Mouse (Mus musculus) right cerebral cortex, postnatal 10 days (tissue): ENCODE measurements at regions not wholly inside any gene's neighbourhood (a gene's known extent, or its start where the extent isn't known, plus 50 kb on each side); places are given as distances from the start of the nearest gene placed in this dataset.

Source experiments
- DNase-seq, 2 experiments: peaks; one replicate each; pipeline ENCODE4 v3.0.0; 2021; ENCODE audit warnings: low spot score in 2 of 2

DNA sequence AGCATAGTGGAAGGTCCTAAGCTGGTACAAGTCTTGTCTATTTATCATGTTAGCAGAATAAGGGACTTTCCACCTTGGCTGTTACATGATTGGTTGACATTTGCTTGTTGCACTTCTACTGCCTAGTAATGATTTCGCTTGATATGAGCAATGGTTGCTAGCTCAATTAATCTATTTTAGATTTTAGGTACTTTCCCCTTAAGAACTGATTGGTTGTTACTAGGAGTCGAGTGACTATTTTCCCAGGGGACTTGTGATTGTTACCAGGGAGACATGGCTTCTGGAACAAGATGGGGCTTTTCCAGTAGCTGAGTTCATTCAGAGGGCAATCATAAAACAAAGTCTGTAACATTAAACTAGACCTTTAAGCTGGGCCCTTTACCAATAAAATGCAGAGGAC is 100.9 kb downstream of the Nup35 start:
- DNase-seq = no peak

DNA sequence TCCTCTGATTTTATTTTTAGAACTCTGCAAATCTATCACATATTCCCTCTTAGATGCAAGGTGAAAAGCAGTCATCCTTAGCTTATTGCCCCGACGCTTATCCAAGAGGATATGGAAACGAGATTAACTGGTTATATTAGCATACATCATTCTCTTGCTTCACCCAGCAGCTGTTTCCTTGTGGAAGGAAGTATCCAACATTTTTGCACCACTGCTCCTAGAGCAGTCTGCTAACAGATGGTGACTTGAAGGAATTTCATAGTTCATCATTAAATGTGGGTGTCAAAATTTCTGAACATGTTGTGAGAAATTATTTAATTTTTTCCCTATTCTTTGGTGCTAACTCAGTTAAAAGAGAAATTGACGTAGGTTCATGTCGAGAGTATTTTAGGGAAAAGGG is 107.0 kb downstream of the Nup35 start:
- no peak for DNase-seq

DNA sequence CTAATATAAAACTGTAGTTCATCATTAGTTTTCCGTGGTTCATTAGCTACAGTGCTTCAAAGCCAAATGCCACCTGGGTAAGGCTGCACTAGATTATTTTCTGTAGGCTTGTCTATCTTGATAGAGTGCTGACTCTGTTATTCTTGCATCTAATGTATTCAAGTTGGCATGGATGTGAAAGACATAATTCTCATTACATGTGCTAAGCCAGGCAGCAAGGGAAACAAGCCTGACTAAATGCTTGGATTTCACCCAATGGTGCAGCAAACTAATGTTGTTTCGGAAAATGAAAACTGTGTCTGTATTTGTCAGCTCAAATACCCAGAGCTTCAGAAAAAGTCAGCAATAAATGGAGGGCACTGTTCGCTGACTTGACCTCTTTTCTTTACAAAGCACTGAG is 114.3 kb downstream of the Nup35 start:
- peak; percentile 30 to 46 for DNase-seq

DNA sequence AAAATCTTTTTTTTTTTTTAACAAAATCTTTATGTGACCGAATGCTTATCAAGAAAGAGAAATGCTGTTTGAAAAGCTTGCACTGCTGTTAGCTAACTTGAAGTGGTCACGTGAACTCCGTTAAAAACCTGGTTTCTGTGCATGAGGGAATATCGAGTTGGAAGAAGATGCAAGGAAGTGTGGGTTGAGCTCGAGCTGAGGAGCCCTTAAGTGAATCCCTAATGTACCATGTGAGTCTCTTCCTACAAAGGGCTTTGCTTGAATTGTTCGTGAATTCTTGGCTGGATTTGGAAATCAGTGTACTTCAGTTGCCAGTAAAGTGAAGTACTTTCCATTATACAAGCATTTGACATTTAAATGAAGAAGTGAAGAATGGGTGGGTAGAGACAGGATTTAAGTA is 129.7 kb downstream of the Nup35 start:
- DNase-seq = no peak

DNA sequence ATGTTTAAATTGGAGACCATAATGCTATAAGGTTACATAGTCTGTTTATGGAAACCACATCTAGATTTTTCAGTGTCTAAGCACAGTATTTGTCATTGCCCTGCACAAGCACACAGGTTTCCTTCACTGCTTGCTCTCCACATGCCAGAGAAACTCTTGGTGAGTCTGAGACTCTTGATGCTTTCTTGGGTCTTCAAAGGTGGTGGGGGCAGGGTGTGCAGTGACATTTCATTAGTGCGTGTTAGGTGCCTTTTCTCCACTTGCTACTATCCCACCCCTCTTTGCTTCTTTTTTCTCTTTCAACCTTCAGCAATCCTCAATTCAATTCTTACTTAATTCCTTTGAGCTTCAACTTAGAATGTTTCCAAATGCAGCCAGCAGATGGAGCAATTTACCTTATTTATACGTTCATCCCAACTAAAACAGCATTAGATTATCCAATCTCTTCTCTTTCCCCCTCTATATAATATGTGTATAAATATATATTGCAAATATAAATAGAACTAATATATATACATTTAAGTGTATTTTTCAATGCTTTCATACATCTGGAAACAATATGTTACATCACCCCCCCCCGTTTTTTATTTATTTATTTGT is 145.1 kb downstream of the Nup35 start:
- DNase-seq = peak; percentile 42 to 69

DNA sequence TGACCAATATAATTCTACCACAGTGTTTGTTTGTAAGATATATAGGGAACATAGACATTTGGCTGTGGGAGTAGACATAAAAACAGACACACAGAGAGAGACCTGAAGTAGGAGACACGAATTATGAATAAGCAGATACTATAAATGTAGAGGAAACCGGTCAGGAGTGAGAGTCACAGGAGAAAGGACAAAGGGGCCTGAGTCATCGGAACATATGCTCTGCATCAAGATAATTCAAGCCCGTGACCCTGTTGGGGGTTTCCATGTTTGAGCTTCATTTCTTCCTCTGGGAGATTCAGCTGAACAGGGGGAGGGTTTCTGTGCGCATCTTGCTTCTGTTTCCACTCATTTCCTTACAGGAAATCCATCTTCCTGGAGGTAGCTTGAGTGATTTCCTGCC is 154.1 kb downstream of the Nup35 start:
- DNase-seq = no peak

DNA sequence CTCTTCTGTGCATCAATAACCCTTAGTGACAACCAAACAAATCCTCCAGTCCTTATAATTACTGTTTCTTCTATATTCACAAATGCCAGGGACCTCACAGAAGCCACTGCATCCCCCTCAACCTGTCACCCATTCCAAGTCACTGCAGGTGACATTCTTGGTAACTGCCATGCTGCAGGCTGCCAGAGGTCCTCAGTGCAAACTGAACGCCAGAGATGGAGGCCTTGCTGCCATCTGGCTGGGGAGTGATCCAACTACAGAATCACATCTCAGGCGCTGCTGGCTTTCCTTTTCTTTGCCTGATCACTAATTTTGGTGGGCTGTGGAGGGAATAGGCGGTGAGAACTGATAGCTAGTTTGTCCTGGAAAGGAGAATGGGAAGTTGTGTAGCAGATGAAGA is 155.4 kb downstream of the Nup35 start:
- DNase-seq = no peak

DNA sequence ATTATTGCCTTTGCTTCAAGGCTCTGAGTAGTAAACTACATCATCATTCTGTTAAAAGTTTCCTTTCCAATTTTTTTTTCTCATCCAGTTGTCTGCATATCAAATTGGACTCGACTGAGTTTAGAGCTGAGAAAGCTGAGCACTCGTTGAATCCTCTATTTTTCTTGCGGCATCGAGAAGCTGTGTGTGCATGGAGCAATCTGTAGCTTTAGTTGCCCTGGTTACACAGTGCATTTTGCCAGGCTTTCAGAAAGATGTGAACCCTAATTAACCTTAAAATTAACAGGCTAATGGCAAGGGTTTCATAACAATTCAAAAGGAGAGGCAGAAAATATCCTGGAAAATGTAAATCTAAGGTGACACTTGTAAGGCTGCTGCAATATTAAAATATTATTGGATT is 169.3 kb downstream of the Nup35 start:
- DNase-seq = peak in 1 of 2 experiments; percentile 41

DNA sequence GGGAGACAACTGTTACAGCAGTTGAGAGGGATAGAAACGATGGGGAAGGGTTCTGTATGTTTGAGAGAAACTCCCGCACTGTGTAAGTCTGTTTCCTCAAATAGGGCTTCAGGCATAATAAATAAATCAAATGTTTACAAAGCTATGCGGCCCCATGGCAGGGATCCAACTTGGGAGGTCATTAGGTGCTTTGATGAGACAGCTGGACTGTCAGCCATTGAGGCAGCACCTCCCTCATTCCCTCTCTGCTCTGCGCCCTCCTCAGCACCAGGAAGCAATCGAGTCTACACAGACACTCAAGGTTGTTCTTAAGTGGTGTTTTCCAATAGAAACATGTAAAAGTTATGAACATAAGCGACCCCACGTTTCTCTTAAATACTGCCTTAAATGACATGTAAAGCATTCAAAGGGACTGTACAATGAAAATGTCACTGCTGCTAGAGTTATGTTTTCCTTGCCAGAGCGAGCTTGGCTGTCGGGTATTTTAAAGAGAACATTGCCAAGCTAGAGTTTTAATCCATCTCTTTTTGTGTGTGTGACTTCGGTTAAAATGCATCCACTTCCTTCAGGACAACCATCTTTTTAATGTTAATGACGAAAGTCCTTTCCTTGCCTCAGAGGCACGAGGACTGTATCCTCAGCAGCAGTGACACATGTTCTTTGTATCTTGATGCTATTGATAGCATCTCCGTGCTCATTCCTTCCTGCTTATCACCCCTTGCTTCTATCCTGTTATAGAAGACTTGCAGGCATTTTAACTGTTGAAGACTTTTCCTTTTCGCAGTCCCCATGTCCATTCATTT is 176.5 kb downstream of the Nup35 start:
- peak; percentile 26 to 27 for DNase-seq

DNA sequence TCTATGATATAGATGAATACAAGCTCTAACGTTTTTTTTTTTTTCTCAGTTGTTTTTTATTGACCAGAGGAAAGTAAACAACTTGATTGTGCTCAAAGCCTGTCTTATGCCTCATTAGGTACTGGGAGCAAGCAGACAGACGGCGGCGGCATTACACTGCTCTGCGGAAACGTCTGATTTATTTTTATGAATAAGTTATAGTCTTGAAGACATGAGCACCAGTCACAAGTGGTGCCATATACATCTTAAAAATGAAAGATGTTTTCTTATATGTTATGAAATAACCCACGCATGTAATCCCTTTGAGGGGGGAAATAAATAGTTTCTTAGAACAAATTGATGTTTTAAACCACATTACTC is 177.1 kb downstream of the Nup35 start:
- no peak for DNase-seq

DNA sequence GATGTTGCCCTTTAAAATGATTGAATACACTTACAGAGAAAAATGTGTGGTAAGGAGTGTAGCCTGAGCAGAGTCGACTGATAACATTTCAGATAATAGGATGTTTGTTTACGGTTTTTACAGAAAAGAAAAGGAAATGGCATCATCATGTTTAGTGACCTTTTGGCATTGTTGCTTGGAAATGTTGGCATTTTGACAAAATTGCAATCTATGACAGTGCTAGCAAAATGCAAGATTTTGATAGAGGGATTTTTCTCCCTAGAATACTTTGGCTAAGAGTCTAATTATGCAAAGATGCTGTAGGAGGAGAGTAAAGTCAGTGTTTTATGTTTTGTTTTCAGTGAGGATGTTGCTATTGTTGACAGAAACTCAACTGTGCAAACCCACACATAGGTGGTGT is 202.2 kb downstream of the Nup35 start:
- no peak for DNase-seq

DNA sequence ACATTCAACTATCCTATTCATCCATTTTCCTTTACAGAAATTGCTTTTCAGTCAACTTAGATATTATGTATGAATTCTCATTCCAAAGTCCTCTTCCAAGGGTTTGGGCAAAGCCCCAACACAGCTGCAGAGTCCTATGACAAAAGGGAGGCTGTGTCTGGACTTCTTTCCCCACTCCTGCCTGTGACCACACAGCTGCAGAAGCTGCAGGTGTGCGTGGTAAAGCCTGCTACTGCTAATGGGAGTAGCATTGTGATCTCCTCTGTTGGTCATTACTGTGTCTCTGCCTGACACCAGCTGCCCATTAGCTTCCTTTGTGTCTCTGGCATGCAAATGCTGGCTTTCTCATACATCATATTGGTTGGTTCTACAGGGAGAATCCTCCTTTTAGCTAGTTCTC is 234.0 kb downstream of the Nup35 start:
- peak; percentile 47 to 59 for DNase-seq

DNA sequence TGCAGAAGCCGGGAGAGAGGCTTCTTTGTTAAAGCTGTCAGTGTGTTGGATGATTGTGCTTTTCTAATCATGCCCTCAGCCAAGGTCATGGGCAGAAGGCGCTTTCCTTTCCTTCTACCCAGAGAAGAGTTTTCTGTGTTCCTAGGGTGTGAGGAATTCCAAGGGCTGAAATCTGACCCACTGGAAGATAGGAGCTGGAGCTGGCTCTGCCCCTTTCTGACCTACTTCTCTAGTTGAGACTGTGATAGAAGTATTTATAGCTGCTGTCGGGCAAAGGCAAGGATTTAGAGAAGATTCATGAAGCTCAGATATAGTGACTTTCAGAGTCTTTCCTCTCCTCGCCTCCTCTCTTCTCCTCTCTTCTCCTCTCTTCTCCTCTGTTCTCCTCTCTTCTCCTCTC is 238.2 kb downstream of the Nup35 start:
- DNase-seq = no peak

DNA sequence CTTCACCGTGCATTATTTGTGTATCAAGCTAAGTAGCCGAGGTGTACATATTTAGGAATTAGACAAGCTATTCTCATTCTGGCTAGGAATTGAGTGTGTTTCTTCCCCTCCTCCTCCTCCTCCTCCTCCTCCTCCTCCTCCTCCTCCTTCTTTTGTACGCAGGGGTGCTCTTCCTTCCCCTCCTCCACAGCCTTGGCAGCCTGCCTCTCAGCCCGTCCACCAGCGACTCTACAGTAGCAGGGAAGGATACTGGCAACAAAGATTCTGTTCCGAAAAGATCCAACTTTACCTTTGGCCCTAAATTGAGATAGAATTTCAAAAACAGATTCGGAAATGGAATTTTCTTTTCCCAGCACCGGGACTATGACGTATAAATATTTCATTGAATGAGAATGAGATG is 253.0 kb downstream of the Nup35 start:
- DNase-seq = peak in 1 of 2 experiments; percentile 45

DNA sequence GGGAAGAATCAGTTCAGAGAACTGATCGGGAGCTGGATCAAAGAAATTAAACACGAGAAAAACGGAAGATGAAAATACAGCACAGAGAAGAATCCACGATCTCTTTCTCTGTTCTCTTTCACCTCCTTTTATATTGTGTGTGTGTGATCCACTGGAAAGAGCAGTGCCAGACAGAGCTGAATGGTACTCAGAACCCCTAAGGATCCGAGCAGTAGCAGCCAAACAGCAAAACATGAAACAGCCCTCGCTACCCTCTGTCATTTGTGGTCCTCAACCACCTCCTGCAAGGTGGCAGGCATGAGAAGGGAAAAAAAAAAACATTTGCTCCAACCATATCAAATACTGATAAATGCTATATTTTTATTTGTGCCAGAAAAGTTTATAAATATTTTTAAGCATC is 253.4 kb downstream of the Nup35 start:
- DNase-seq = no peak

DNA sequence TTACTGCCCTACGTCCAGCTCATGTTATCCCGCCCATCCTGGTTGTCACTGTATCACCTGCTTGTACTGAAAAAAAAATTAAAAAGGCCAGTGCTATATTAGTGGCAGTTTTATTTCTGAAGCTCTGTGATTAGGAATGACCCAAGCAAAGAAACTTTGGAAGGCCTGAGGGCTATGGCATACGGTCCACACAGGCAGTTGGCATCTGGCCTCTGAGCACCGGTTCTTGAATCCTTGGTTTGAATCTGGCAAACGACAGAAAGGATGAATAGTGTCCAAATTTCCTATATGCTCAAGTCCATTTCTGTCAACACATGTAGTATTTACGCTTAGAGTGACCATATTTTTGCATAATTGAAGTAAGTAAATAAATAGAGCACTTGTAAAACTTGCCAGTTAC is 254.3 kb downstream of the Nup35 start:
- no peak for DNase-seq

DNA sequence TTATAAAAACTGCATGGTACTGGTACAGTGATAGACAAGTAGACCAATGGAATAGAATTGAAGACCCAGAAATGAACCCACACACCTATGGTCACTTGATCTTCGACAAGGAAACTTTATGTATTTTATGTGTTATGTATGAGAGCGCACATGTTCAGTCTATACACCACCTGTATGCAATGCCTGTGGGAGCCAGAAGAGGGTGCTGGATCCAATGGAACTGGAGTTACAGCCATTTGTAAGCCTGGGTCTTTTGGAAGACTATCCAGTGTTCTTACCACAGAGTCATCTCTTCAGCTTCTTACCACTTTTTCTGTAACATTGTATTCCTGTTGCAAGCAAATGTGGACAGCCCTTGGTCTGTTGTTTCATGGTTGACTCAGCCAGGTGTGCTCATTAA is 261.4 kb downstream of the Nup35 start:
- no peak for DNase-seq

DNA sequence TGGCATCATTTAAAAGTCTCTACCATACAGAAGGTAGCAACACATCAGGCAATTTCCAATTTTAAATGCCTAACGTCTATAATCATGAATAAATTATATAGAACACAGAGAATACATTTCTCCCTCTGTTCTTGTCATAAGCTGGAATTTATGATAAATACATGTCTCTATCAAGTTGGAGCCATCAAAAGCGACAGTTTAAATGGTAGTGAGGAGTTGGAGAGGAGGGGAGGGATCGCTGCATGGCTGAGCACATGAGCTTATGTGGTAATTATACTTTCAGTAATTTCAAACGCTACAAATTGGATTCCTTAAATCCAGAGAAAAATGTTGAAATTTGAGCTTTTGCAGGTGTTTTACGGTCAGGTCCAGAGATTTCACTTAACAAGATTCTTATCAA is 267.2 kb downstream of the Nup35 start:
- no peak for DNase-seq

DNA sequence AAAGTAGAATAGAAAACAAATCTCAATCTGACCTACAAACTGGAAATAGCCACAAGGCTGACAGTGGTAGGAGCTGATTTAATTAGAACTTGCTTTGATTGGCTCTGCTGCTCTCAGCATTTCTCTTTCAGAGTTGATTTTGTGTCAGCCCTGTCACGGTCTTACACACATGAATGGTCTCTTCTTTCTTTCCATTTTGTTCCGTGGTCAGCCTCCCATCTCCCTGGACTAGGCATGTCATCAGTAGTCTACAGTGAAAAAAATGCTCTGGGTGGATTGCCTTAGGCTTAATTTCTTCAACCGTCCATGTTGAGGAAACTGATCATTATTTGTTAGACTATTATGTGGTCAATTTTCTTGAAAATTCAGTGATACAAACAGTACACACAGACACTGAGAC is 285.0 kb downstream of the Nup35 start:
- no peak for DNase-seq

DNA sequence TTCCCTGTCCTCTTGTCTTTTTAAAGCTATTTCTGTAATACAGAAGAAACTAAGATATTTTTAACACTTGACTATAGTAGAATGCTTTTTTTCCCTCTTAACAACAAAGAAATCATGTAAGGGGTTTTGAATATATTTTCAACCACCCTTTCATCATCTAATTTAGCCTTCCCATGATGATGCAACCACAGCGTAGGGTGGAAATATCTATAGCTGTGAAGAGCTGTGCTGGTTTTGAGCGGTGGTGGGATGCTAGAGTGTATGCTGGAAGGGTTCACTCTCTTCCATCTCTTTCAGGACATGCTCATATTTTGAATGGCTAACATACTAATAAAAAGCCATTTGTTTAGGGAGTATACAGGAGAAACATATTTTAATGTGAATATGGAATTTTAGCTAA is 296.4 kb downstream of the Nup35 start:
- DNase-seq = no peak

DNA sequence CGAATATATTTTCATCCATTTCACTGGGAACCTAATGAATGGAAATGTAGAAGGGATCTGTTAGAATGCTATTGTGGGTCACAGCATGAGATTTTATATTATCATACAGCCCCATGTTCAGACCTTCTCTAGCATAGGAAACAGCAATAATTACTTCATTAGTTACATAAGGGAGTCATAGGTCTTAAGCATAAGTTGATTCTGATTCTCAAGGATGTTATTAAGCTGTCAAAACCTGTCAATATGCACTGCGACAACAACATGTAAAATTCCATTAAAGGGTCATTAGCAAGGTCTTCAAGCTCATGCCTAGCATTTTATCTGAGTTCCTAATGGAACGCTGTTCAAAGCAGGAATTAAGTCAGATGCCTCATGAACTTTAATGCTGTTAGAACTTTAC is 328.5 kb downstream of the Nup35 start:
- no peak for DNase-seq

DNA sequence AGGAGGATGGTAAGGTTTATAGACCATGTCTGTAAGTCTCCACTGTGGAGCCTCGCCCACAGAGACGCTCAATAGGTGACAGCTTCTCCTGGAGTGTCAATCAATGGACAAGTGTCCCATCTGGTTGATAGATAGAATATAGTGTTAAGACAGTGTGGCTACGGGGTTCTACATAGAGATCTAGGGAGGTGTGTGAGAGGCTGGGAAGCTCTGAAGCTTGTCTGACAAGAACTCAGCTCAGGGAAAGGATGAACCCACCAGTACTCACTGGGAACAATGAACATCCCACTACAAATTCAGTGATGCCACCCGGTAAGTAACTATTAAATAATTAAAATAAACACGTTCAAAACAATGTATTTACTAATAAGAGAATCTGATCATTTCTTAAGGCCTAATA is 349.7 kb downstream of the Nup35 start:
- DNase-seq = no peak

DNA sequence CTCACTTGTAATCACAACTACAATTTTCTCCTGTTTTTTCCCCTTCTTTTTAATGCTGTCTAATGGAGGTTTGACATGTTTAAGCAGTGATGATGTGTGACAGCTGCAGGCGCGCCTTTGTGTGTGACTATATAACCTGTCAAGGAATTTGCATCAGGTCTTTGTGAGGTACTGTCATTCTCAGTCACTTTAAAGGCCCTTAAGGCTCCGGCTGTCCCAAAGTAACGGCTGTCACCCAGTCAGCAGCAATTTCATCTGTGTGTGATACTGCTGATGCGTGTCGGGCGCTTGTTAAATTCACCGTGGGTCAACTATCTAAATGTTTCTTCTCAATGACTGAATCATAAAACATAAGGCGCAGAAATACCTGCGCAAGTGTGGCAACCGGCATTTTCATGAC is 350.2 kb downstream of the Nup35 start:
- DNase-seq = no peak

DNA sequence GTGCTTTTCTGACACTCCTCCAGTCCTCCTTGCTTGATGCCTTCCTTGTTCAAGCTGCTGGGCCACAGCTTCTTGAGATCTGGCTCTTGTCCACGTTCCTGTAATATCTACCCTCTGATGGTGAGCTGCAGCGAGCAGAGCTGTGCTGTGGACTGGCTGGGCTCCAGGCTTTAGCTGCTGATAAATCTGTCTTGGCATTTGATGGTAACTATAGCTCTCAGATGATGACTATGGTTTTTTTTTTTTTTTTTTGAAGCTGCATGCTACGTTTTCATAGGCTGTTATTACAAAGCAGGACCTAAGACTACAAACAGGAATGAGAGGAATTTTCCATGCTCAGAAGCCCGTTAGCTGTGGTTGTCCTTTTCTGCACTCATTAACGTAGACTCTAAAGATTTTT is 352.3 kb downstream of the Nup35 start:
- peak; percentile 42 to 58 for DNase-seq
